Mouse (Mus musculus) gonadal fat pad, adult 2 months (tissue): ENCODE results near the gene Tmem143. TPM values are rescaled to one million over a fixed set of nuclear protein-coding genes. Genes with fewer than 3 reads are reported as not detected.
"Not testable (repeated sequence)": the region's sequence is repeated elsewhere in the genome, so short reads cannot be mapped to it uniquely, and the experiment has no call there.

Experiments used
- DNase-seq: peaks from one replicate; pipeline ENCODE4 v3.0.0-alpha.2; 2012; ENCODE audit warnings: low read depth
- polyA plus RNA-seq: library from polyadenylated mRNA; depleted of rRNA; stranded (reverse); fragments of >200 nt; gene quantifications from 2 replicates; pipeline ENCODE4 v1.2.3, GENCODE M21; 2012

Gene Tmem143
- polyA plus RNA-seq, 1 experiment = 63.6 TPM

DNA sequence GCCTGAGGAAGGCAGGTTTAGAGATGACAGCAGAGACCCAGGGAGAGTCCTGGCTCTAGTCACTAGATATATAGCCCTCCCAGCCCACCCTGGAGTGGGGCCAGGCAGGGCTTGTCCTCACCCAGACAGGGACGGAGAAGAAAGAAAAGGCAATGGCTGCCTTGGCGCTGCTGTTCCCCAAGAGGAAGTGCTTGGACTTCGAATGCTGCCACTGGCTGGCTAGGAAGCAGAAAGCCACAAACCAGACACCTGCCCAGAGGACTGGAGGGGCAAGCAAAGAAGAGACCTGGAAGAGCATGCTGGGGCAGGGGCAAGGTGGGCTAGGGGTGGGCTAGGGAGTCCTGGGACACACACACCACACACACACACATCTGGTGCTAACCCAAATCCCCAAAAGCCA lies 9.5 kb upstream of the Tmem143 start:
- no peak for DNase-seq

DNA sequence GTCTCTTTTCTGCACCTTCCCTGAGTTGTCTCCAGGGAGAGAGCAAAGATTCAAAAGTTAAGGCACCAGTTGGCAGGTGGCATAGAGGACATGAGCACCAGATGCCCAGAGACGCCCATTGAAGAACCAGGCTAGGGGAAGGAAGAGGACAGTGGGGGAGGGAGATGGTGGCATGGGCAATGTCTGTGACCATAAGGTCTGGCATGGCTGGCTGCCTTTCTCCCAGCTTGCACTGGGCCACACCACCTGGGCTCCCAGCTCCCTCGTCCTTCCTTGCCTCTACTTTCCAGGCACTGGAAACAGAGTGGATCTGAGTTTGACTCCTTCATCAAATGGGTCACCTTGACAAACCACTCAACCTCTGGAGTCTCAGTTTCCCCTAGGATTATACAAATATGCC lies 4.1 kb upstream of the Tmem143 start:
- DNase-seq = no peak

DNA sequence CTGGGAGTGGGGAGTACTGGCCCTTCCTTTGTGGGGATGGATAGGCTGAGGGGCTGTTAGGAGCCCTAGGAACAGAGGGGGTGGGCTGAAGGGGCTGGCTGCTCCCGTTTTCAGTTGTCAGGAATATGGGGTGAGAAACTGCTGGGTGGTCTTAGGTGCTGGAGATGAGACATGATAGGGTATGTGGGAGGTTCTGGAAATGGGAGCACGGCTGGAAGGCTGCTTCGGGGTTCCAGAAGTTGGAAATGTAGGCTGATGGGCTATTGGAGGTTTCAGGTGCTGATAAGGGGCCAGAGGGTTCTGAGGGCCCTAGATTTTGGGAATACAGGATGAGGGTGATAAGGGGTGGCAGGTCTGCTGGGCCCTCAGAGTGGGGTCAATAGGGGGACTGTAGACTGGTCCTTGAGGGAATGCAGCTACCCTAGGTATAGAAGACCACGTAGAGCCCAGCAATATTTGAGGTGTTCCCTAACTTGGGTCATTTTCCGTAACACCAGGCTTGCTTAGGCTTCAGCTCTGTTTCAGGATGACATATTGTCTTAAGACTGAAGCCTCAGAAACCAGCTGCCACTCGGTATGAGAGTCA lies 717 bp upstream of the Tmem143 start:
- DNase-seq = no peak

DNA sequence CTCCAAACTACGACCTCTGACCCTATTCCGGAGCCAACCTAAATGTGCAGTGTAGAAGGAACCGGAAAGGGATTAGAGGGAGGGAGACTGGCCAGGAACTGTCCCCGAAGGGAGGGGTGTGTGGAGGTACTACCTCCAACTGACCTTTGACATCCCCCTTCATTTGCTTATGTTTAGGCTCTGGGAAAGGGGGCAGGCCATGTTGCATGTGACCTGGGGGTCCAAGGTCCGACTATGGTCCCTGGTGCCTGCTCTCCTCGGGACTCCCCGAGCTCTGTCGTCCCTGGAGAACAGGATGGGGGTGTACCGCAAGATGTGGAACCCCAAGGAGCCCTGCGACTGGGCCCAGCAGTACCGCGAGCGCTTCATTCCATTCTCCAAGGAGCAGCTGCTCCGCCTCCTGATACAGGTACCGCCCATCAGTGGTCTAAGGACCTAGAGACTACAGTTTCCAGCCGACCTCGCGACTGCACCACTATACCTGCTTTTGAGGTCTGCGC lies 567 bp downstream of the Tmem143 start:
- no peak for DNase-seq

DNA sequence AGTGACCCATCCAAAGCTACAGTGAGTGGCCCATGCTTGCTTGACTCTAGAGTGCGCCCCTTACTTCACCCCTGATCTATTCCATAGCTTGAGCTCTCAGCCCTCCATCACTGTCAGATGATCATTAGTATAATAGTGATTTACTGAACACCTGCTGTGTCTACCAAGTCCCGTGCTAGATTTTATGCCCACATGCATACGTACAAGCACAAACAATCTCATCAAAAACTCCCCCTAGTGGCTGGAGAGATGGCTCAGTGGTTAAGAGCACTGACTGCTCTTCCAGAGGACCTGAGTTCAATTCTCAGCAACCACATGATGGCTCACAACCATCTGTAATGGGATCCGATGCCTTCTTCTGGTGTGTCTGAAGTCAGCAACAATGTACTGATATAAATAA lies 1.4 kb downstream of the Tmem143 start:
- DNase-seq = not testable (repeated sequence)

DNA sequence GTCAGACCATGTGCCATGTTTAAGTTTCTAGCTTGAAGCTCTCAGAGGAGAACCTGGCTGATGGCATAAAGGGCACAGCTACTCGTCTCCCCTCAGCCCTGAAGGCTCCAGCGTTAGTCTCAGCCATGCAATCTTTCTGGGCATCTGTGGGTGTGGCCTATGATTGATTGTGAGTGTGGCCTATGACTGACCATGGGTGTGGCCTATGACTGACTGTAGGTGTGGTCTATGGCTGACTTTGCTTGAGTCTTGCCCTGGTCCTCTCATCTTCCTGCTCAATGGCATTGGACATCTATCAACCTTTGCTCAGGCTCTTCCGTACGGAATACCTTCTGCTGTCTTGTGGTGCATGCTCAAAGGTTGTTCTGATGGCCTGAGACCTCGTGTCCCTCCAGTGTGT lies 4.8 kb downstream of the Tmem143 start:
- DNase-seq = no peak

DNA sequence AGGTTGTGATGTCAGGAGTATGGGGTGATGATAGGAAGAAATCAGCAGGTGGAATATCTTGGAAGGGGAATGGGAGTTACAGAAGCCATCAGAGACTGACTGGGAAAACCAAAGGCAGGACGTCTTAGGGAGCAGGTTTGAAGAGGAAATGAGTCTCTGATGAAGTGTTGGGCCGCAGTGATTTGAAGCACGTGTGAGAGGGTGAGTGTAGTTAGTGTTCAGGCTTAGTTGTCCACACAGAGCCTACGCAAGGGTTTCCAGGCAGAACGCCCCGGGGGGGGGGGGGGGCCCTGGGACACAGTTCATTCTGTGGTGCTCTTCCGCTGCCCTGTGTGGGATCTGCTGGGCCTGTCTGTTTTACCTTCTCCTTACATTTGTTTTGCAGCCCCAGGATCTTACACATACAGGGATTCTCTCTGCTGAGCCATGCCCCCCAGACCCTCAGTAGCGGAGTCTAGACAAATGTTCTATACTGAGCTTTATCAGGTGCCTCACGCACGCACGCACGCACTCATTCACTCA lies 5.8 kb downstream of the Tmem143 start:
- no peak for DNase-seq

DNA sequence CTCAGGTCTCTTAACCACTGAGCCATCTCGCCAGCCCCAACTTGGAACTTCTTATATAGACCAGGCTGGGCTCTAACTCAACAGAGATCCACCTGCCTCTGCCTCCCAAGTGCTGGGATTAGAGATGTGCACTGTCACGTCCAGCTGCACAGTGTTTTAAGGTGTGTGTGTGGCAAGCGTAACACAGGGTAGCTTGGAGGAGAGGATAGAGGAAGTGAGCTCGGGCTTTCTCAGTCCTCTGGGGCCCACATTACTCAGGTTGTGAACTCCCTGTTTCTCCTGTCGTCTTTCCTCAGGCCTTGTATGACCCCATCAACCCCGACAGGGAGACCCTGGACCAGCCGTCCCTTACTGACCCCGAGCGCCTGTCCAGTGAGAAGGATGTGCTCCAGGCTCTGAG lies 9.9 kb downstream of the Tmem143 start:
- DNase-seq = no peak

DNA sequence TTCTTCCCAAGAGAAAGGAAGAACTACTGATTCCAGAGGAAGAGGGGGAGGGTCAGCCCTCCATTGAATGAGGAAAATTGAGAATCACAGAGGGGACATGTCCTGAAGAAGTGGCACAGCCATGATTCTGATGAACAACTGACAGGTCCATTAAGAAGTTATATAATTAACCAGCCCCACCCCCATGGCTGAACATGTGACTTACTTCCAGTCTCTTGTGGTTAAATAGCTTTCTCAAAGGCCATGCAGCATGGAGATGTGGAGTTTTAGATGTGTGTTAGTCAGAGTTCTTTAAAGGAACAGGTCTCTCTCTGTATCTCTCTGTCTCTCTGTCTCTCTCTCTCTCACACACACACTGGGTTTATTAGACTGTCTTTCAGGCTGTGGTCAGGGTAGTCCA lies 11.6 kb downstream of the Tmem143 start:
- no peak for DNase-seq

DNA sequence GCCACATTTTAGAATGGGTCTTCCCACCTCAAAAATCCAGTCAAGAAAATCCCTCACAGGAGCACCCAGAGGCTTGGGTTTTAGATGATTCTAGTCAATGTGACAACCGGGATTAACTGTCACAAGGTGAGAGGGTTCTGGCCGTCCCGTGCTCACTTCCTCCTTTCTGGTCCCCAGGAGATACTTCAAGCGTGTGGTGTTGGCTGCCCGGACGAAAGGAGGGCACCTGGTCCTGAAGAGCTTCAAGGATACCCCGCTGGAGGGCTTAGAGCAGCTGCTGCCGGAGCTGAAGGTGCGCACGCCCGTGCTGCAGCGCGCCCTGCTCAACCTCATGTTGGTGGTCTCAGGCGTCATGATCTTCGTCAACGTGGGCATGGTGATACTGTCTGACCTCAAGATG lies 12.4 kb downstream of the Tmem143 start:
- no peak for DNase-seq

DNA sequence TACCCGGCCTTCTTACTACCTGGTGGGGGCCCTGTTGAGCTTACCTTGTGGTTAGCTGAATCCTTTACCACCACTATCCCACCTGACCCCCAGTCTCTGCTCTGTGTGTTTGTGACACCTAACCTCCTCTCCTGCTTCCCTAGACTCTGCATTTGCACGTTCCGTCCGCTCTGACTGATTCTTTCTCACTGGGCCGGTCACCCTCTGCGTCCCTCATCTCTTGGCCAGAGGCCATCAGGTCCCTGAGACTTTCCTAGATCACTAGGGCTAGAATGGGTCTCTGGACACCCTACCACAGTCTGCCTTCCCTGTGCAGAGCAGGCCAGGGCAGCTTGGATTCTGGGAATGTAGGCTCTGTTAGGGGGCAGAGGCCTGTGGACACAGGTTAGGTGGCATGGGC lies 17.3 kb downstream of the Tmem143 start:
- no peak for DNase-seq

DNA sequence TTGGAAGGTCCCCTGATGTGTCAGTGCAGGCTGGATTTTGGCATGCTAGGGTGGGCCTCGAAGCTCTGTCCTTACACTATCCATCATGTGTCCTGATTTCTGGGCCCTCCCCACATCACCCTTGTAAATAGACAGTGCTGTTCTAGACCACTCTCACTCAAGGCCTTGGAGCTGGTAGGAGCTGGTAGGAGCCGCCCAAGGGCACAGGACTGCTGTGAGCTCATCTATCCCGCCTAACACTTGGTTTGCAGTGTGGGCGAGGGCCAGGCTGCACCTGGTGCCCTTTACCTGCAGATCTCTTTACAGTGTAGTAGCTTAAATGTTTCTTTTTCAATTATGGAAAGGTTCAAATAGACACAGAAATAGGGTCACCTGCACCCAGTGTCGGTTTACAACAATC lies 18.3 kb downstream of the Tmem143 start:
- no peak for DNase-seq

DNA sequence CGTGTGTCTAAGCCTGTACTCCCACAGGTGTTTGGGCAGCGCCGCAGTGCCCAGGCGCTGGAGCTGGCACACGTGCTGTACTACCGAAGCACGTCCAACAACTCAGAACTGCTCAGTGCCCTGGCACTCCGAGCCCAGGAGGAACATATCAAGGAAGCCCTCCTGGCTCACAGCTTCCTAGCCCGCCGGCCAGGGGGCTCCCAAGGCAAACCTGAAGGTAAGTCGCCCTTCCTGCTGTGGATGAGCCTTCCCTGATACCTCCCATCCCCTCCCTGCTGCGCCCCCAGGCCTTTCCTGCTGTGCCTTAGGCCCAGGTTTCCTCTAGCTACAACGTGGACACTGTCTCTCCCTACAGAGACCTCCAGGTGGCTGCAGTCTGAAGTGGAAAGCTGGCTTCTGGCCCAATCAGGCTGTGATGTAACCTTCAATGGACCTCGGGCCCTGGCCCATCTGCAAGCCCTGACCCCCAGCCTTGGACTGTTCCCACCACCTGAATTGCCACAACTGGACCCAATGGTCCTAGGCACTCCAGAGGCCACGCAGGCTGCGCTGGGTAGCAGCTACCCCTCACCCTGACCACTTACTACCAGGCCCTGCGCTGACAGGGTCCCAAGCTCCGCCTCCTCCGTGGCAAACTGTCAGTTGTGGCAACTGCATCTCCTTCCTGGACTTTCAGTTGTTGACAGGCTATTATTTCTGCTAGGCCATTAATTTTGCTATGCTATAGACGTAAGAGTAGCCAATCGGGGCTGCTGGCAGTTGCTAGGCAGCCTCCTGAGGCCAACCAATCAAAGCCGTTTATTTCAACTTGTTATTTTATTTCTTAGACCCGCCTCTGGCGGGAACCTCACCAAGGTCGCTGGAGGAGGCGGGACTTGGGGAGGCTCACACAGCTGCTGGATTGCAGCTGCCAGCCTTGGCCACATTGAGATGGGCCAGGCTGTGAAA lies 19.6 kb downstream of the Tmem143 start:
- DNase-seq = no peak

DNA sequence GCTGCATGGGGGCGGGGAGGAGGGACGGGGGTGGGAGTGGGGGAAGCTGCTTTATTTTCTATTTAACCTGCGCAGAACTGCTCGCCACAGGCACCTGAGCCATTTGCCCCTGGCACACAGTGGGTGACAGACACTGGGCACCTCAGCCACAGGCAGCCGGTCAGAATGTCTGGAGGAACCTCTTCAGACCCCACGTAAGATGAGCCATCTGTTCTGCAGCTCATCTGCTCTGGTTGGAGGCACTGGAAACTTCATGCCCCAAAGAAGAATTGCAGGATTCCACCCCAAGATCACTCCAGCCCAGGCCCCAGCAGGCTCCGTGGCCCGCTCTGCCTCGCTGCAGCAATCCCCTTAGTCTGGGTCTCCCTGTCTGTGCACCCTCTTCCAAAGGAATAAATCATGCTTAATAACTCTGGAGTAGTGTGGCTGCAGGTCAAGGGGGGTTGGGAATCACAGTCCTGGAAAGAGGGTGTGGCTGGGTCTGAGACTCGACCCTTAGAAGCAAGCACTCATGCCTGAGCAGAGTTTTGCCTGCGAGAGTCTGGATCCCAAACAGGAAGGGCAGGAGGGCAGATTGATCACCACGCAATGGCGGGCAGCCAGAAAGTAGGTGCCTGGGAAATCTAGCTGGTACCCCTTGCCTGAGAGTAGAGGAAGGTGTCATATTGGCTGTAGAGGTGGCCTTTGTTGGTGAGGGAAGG lies 20.4 kb downstream of the Tmem143 start:
- DNase-seq = no peak

DNA sequence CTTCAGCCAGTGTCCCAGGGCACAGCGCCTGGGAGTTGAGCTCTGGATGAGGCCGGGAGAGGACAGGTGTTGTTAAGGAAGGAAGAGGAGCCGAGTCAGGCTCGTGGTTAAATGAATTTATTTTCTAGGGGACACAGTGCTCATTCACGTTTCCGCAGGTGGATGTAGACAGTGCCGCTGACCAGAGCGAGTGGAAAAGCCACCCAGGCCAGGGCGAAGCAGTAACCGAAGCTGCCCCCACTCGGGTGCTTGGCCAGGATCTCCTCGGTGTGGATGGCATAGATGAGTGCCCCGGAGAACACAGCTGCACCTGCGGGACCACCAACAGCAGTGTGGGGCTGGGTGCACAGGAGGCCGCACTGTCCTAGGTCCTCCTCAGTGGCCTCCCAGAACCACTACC lies 21.2 kb downstream of the Tmem143 start:
- DNase-seq = no peak

DNA sequence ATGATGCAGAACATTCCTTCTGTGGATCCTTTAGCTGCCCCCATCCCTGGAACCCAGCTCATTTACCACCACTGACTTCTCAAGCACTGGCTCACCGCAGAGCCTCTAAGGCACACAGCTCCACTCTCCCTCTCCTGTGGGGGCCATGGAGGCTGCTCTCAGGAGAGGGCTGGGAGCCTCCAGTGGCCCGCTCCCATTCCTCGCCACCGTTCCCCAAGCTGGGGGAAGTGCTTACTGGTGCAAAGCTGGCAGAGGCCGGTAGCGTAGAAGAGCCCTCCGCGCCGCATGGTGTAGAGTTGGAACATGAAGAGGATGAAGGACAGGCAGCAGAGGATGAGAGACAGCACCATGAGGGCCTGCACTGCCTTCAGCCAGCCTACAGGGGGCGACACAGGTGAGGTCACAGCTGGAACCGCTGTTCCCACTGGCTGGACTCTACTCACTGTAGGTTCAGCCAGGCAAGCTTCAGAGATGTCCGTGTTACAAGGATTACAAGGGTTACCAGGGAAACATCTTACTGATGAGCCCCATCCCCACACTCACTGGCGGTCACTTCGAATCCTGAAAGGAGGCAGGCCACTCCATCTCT lies 22.4 kb downstream of the Tmem143 start:
- no peak for DNase-seq

DNA sequence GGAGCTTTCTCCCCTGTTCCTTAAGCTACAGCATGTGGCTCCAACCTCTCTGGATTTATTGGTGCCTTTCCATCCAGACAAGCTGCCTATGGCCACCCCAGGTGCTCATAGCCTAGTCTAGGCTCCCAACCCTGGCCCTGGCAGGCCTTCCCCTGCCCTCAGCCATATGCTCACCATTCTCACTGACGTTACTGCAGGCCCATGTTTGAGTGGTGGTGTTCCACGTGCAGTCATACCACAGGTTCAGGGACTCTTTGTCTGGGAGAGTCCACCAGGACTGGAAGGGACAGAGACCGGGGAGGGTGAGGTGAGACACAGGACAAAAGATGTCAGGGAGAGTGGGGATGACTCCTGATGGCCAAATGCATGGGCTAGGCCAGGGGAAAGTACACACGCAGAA lies 23.0 kb downstream of the Tmem143 start:
- no peak for DNase-seq

DNA sequence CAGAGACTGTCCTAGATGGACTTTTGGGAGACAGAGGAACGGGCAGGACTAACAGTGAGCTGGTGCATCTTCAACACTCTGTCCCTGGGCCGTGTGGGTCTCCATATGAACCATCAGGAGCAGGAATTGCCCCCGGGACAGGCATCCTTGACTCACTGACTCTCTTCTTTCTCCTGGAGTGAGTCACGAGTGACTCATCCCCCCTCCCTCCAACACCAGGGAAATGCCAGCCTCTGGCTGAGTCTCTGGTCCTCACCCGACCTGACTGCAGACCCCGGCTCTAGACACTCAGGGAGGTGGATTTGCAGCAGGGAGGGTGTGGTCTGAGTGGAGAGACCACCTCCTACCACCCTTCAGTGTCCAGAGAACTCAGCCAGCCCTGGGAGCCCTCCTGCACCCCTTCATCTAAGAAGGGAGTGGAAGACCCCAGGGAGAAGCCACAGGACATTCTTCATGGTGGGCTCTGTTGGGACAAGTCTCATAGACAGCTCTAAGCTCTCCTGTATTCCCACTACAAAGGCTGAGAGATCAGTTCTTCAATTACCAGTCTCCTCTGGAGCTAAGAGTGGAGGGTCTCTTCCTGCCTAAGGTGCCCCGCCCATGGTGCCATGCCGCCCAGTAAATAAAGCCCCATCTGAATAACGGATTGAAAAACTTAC lies 24.0 kb downstream of the Tmem143 start:
- DNase-seq = no peak

DNA sequence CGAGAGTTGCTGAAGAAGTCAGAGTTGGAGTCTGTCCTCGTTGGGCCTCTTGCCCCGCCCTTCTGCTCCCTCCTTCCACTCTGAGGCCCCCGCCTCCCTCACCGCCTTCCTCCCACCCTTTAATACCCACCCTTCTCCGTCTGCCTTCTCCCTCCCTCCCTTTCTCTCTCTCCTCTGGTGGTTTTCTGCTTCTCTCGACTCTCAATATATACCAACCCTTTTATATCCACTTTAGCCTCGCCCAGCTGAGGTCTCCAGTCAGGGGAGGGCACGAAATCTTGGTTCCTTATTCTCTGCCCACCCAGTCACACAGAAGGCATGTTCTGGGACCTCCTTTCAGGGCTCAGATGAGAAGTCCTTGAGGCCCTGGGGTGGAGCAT lies 24.5 kb downstream of the Tmem143 start, which contains the start of gene Emp3:
Emp3 (minus strand) TSS at position 163 of the 380 bp plus-strand sequence.
- no peak for DNase-seq

DNA sequence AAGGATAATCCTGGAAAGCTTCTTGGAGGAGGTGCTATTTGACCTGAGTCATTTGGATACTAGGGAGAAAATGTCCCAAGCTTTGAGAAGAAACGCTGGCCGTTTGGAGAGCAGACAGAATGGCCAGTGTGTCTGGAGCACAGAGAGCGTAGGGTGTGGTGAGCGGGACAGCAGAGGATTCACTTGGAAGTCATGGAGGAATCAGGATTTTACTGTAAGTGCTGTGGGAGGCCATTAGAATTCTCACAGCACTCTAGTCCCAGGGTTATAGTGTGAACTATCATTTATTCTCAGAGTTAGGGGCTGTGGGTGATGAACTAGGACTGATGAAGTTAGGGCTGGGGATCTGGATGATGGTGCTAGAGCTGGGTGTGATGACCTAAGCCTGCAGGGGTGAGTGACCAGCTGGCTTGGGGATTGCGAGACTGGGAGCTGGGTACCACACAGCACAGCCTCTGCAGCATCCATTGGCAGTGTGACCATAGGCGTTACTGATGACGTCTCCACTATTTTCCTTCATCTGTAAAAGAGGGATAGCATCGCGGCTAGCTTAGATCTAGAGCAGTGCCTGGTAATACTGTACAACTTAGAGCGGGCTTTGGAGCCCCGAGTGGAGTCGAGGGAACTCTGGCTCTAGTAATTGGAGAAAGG lies 25.3 kb downstream of the Tmem143 start:
- no peak for DNase-seq
